Mouse (Mus musculus) c-Kit-positive CD71-negative TER-119-negative erythroid progenitor cells, embryonic 14.5 days (primary cell): ENCODE data around the gene Ldlrad3.

Experiments
- DNase-seq: peaks from one replicate; pipeline ENCODE4 v3.0.0-alpha.2; 2013; ENCODE audit warnings: low read depth

The Ldlrad3 gene

GRCm38 (mm10) chr2:102073266-102074037 lies 112.7 kb downstream of the Ldlrad3 start:
- no peak for DNase-seq

GRCm38 (mm10) chr2:102072859-102073258 lies 113.3 kb downstream of the Ldlrad3 start:
- no peak for DNase-seq

GRCm38 (mm10) chr2:102071022-102071717 lies 115.0 kb downstream of the Ldlrad3 start:
- no peak for DNase-seq

GRCm38 (mm10) chr2:102064826-102065441 lies 121.3 kb downstream of the Ldlrad3 start:
- DNase-seq: no peak

- no peak for DNase-seq
These were observed 122.2 kb downstream of the Ldlrad3 start for GRCm38 (mm10) chr2:102063906-102064505.

GRCm38 (mm10) chr2:102062861-102063468 lies 123.2 kb downstream of the Ldlrad3 start:
- no peak for DNase-seq

- DNase-seq: no peak
These were observed 124.3 kb downstream of the Ldlrad3 start for GRCm38 (mm10) chr2:102061921-102062320.

GRCm38 (mm10) chr2:102057746-102058145 lies 128.4 kb downstream of the Ldlrad3 start:
- DNase-seq: no peak

GRCm38 (mm10) chr2:102057029-102057685 lies 129.0 kb downstream of the Ldlrad3 start:
- DNase-seq: no peak

GRCm38 (mm10) chr2:102056144-102056543 lies 130.0 kb downstream of the Ldlrad3 start:
- DNase-seq: no peak

GRCm38 (mm10) chr2:102052951-102053660 lies 133.1 kb downstream of the Ldlrad3 start:
- DNase-seq: no peak

- no peak for DNase-seq
These were observed 133.8 kb downstream of the Ldlrad3 start for GRCm38 (mm10) chr2:102052353-102052752.

GRCm38 (mm10) chr2:102049866-102050550 lies 136.2 kb downstream of the Ldlrad3 start:
- no peak for DNase-seq

- no peak for DNase-seq
These were observed 137.6 kb downstream of the Ldlrad3 start for GRCm38 (mm10) chr2:102048296-102049175.

GRCm38 (mm10) chr2:102046481-102046880 lies 139.7 kb downstream of the Ldlrad3 start:
- DNase-seq: no peak

GRCm38 (mm10) chr2:102040456-102040855 lies 145.7 kb downstream of the Ldlrad3 start:
- no peak for DNase-seq

- no peak for DNase-seq
These were observed 146.2 kb downstream of the Ldlrad3 start for GRCm38 (mm10) chr2:102040011-102040410.

GRCm38 (mm10) chr2:102038895-102039667 lies 147.1 kb downstream of the Ldlrad3 start:
- no peak for DNase-seq
